Mouse (Mus musculus) midbrain, embryonic 14.5 days (tissue): ENCODE data around the gene Nrtn. TPM values are rescaled to one million over a fixed set of nuclear protein-coding genes. Genes with fewer than 3 reads are reported as not detected.
A peak's percentile ranks its signal among the peaks of the same experiment; 100 is the strongest.

Source experiments
- ATAC-seq: fragments of 200-750 bp; cut with Nextera tagmentation; 2 replicates; pipeline ENCODE4 v1.8.0; 2017; ENCODE audit warnings: moderate number of reproducible peaks, moderate library complexity; ENCODE audit not compliant: low FRiP score, low TSS enrichment
- DNase-seq: peaks from one replicate; pipeline ENCODE4 v3.0.0-alpha.2; 2015
- H3K27ac ChIP-seq: fragments of 300-500 bp; sonication (generic); replicated peaks from 2 replicates; pipeline ENCODE4 v1.5.1; 2014; ENCODE audit warnings: mild to moderate bottlenecking, low read depth, low read length, moderate library complexity
- H3K27me3 ChIP-seq: fragments of 300-500 bp; sonication (generic); 2 replicates; pipeline ENCODE4 v1.6.1; 2014; ENCODE audit warnings: low read length, control low read depth, mixed read lengths; ENCODE audit not compliant: control insufficient read depth, insufficient read depth
- H3K36me3 ChIP-seq: fragments of 300-500 bp; sonication (generic); 2 replicates; pipeline ENCODE4 v1.6.1; 2014; ENCODE audit warnings: low read length, control low read depth; ENCODE audit not compliant: control insufficient read depth, insufficient read depth
- H3K4me1 ChIP-seq: fragments of 300-500 bp; sonication (generic); 2 replicates; pipeline ENCODE4 v1.6.1; 2014; ENCODE audit warnings: mild to moderate bottlenecking, antibody characterized with exemption, low read length, control low read depth; ENCODE audit not compliant: control insufficient read depth, insufficient read depth
- H3K4me2 ChIP-seq: fragments of 300-500 bp; sonication (generic); 2 replicates; pipeline ENCODE4 v1.6.1; 2014; ENCODE audit warnings: mild to moderate bottlenecking, low read length, moderate library complexity
- H3K4me3 ChIP-seq: fragments of 300-500 bp; sonication (generic); replicated peaks from 2 replicates; pipeline ENCODE4 v1.5.1; 2014; ENCODE audit warnings: low read depth, low read length
- H3K9ac ChIP-seq: fragments of 300-500 bp; sonication (generic); replicated peaks from 2 replicates; pipeline ENCODE4 v1.6.1; 2014; ENCODE audit warnings: mild to moderate bottlenecking, low read length, moderate library complexity
- H3K9me3 ChIP-seq: fragments of 300-500 bp; sonication (generic); 2 replicates; pipeline ENCODE4 v1.6.1; 2016; ENCODE audit warnings: low read length, control low read depth, mixed read lengths; ENCODE audit not compliant: control insufficient read depth
- WGBS: fragments of 180-500 bp; shearing (Covaris S2); extraction: QIAGEN DNeasy Blood & Tissue Kit; methylation state at CpG from one replicate; pipeline ENCODE4 v1.1.7; 2014; 5-methylcytosine and 5-hydroxymethylcytosine counted together
- polyA plus RNA-seq: library from polyadenylated mRNA; unstranded; fragments of >200 nt; fragmentation: Nextera tagmentation; extraction: Ambion mirVana; gene quantifications from 2 replicates; pipeline ENCODE4 v1.2.1, GENCODE M21; 2014

The Nrtn gene
- polyA plus RNA-seq, 1 experiment from 2014 or later = 4.4 TPM

- no peaks in the 10 kb centered on the region for H3K4me1 ChIP-seq
- no peak overlapping the region for H3K9ac ChIP-seq
- ATAC-seq (no peak), DNase-seq (no peak)
- no peak overlapping the region for H3K27ac ChIP-seq
- no peak overlapping the region for H3K4me2 ChIP-seq
- H3K9me3 ChIP-seq = no peaks in the 10 kb centered on the region
- 0 out of 2 replicates have a peak, but pooled peaks cover 3% of the 10 kb centered on the region for H3K36me3 ChIP-seq
- no peak overlapping the region for H3K4me3 ChIP-seq
- no peaks in the 10 kb centered on the region for H3K27me3 ChIP-seq
- WGBS = 83% methylated on average over 3 of the region's 3 CpGs
These were observed 31.6 kb upstream of the Nrtn start for GRCm38 (mm10) chr17:56788886-56789285.

- no peak overlapping the region for H3K9ac ChIP-seq
- H3K4me3 ChIP-seq = no peak overlapping the region
- no peak for DNase-seq
- H3K9me3 ChIP-seq = 0 out of 2 replicates have a peak, but pooled peaks cover 3% of the 10 kb centered on the region
- H3K27me3 ChIP-seq = no peaks in the 10 kb centered on the region
- 0 out of 2 replicates have a peak, but pooled peaks cover 3% of the 10 kb centered on the region for H3K36me3 ChIP-seq
- H3K4me2 ChIP-seq = no peak overlapping the region
- H3K4me1 ChIP-seq = no peaks in the 10 kb centered on the region
- WGBS = 85% methylated on average over 13 of the region's 13 CpGs
- ATAC-seq = no peak
- no peak overlapping the region for H3K27ac ChIP-seq
These were observed 23.1 kb upstream of the Nrtn start for GRCm38 (mm10) chr17:56780291-56780978.

- Histone ChIP-seq H3K27ac (peak overlapping the region; percentile 32; the same call in 1 of the 2 replicates), H3K4me3 (no peak overlapping the region), H3K36me3 (no peaks in the 10 kb centered on the region), H3K4me1 (no peaks in the 10 kb centered on the region), H3K9ac (no peak overlapping the region), H3K4me2 (no peak overlapping the region), H3K9me3 (0 out of 2 replicates have a peak, but pooled peaks cover 3% of the 10 kb centered on the region), H3K27me3 (no peaks in the 10 kb centered on the region)
- 39% methylated on average over 3 of the region's 3 CpGs for WGBS
- ATAC-seq (no peak), DNase-seq (no peak)
These were observed 21.5 kb upstream of the Nrtn start for GRCm38 (mm10) chr17:56778779-56779362.

DNA sequence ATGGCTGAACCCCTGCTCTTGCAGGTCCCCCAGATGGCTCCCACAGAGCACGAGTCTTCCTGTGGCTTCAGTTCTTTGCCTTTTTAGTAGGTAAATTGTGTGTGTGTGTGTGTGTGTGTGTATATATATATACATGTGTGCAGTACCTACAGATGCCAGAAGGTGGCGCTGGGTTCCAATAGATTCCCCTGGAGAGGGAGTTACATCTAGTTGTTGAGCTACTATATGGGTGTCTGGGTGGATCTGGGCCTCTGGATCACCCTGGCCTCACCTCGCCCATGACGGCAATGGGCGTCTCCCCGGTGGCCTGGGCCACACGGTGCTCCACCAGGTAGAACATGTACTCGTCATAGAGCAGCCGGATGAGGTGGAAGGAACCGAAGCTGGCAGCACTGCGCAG, 20.2 kb upstream of the Nrtn start:
- 91% methylated on average over 11 of the region's 11 CpGs for WGBS
- Histone ChIP-seq H3K36me3 (no peaks in the 10 kb centered on the region), H3K9ac (no peak overlapping the region), H3K9me3 (0 out of 2 replicates have a peak, but pooled peaks cover 3% of the 10 kb centered on the region), H3K27ac (no peak overlapping the region), H3K4me1 (no peaks in the 10 kb centered on the region), H3K27me3 (no peaks in the 10 kb centered on the region), H3K4me3 (no peak overlapping the region), H3K4me2 (no peak overlapping the region)
- DNase-seq = no peak
- no peak for ATAC-seq

DNA sequence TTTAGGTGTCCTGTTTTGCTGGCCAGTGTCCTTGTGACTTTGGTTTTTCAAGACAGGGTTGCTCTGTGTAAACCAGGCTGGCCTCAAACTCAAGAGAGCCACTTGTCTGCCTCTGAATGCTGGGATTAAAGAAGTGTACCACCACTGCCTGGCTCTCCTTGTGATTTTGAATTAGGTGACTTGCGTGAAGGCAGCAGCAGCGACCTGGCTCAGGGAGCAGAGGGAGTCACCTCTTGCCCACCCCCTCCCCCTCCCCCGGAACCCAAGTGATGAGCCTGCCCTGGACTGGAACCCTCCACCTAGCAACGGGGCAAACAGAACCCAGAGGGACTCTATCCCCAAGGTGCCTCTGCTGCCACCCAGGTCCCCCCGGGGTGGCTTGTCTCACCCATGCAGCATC, 12.6 kb upstream of the Nrtn start, which contains the start of gene Prr22:
Prr22 (plus strand) TSS at position 301 of the 400 bp plus-strand sequence.
- peaks cover 45% of the 10 kb centered on the region for H3K36me3 ChIP-seq

GRCm38 (mm10) chr17:56768941-56769340, 11.6 kb upstream of the Nrtn start:
- H3K4me1 ChIP-seq = peaks cover 5% of the 10 kb centered on the region; the same call in 1 of the 2 replicates
- no peak overlapping the region for H3K9ac ChIP-seq
- peaks cover 45% of the 10 kb centered on the region for H3K36me3 ChIP-seq
- ATAC-seq (no peak), DNase-seq (no peak)
- H3K4me3 ChIP-seq = no peak overlapping the region
- H3K27ac ChIP-seq = no peak overlapping the region
- H3K9me3 ChIP-seq = no peaks in the 10 kb centered on the region
- WGBS = 93% methylated on average over 11 of the region's 11 CpGs
- no peak overlapping the region for H3K4me2 ChIP-seq
- H3K27me3 ChIP-seq = no peaks in the 10 kb centered on the region

More for the DNA sequence above, 12.6 kb upstream of the Nrtn start, which contains the start of gene Prr22:
- 95% methylated on average over 5 of the region's 5 CpGs for WGBS
- no peak within 1 kb of the TSS for H3K4me2 ChIP-seq
- no peaks in the 10 kb centered on the region for H3K27me3 ChIP-seq
- no peak within 1 kb of the TSS for H3K4me3 ChIP-seq
- DNase-seq = no peak
- H3K4me1 ChIP-seq = peaks cover 5% of the 10 kb centered on the region; the same call in 1 of the 2 replicates
- no peaks in the 10 kb centered on the region for H3K9me3 ChIP-seq
- no peak within 1 kb of the TSS for H3K27ac ChIP-seq
- ATAC-seq = no peak
- H3K9ac ChIP-seq = no peak within 1 kb of the TSS

DNA sequence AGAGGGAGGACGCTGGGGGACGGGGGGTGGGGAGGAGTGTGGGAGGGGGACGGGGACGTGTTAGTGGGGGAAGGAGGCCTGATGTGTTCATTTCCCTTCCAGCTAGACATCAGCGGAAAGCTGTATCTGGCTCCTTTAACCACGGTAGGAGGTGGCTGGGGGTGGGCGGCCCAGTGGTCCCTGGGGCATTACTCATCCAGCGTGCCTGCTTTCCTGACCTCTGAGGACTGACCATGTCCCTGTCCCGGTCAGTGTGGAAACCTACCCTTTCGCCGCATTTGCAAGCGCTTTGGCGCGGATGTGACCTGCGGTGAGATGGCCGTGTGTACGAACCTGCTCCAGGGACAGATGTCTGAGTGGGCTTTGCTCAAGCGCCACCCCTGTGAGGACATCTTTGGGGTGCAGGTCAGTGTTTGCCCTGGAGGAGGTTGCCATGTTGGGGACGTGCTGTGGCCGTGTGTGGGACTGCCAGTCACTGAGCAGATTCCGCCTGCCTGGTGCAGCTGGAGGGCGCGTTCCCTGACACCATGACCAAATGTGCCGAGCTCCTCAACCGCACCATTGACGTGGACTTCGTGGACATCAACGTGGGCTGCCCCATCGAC, 10.3 kb upstream of the Nrtn start:
- H3K36me3 ChIP-seq = peaks cover 45% of the 10 kb centered on the region
- no peaks in the 10 kb centered on the region for H3K27me3 ChIP-seq

GRCm38 (mm10) chr17:56766631-56767405, 9.5 kb upstream of the Nrtn start:
- no peaks in the 10 kb centered on the region for H3K27me3 ChIP-seq
- 93% methylated on average over 27 of the region's 27 CpGs for WGBS
- no peaks in the 10 kb centered on the region for H3K9me3 ChIP-seq
- DNase-seq (no peak), ATAC-seq (no peak)
- H3K36me3 ChIP-seq = peaks cover 45% of the 10 kb centered on the region
- no peak overlapping the region for H3K4me2 ChIP-seq
- H3K9ac ChIP-seq = no peak overlapping the region
- no peak overlapping the region for H3K27ac ChIP-seq
- no peak overlapping the region for H3K4me3 ChIP-seq
- peaks cover 16% of the 10 kb centered on the region for H3K4me1 ChIP-seq

More for the DNA sequence above, 10.3 kb upstream of the Nrtn start:
- no peak overlapping the region for H3K9ac ChIP-seq
- no peak for DNase-seq
- 96% methylated on average over 28 of the region's 29 CpGs for WGBS
- no peak overlapping the region for H3K4me3 ChIP-seq
- H3K9me3 ChIP-seq = no peaks in the 10 kb centered on the region
- ATAC-seq = no peak
- peaks cover 11% of the 10 kb centered on the region for H3K4me1 ChIP-seq
- no peak overlapping the region for H3K27ac ChIP-seq
- no peak overlapping the region for H3K4me2 ChIP-seq
